ENCODE assay signal across 19 mouse cellular contexts in genomic region chr12:25036024-25036423, GRCm38 (mm10).
"Had no signal": no experiment of that assay in that cellular context is flagged by ENCODE, and none has a peak within 500 bp of the region (broad histone marks: within the 10 kb centered on the region; RNA-seq: fewer than 3 reads in every experiment).

No protein-coding gene starts in this region.

- ATAC-seq: liver, postnatal 0 days; lung, postnatal 0 days; midbrain, embryonic 16.5 days had no signal

- H3K4me2 ChIP-seq: lung, embryonic 15.5 days; midbrain, embryonic 12.5 days; neural tube, embryonic 13.5 days; stomach, embryonic 15.5 days had no signal

- H3K9me3 ChIP-seq: lung, embryonic 15.5 days; midbrain, embryonic 10.5 days; midbrain, embryonic 12.5 days; neural tube, embryonic 13.5 days; stomach, embryonic 15.5 days had no signal

- H3K4me3 ChIP-seq: lung, embryonic 15.5 days; midbrain, embryonic 10.5 days; midbrain, embryonic 12.5 days; myocyte; neural tube, embryonic 13.5 days; stomach, embryonic 15.5 days had no signal

- H3K36me3 ChIP-seq: lung, embryonic 15.5 days; stomach, embryonic 15.5 days had no signal

- H3K27ac ChIP-seq: lung, embryonic 15.5 days; macrophage; midbrain, embryonic 10.5 days; midbrain, embryonic 12.5 days; neural tube, embryonic 13.5 days; stomach, embryonic 15.5 days; stomach, postnatal 0 days had no signal

- H3K9ac ChIP-seq: liver, postnatal 0 days; lung, embryonic 15.5 days; midbrain, embryonic 12.5 days; neural tube, embryonic 13.5 days; stomach, embryonic 15.5 days had no signal

- DNase-seq: liver, postnatal 0 days; lung, adult 2 months; lung, postnatal 14 days; lung, postnatal 36 days; midbrain, embryonic 14.5 days; right cerebral cortex, postnatal 14 days; thymus, adult 18-20 months; thymus, postnatal 14 days; thymus, postnatal 36 days had no signal

- H3K27me3 ChIP-seq: lung, embryonic 15.5 days; neural tube, embryonic 13.5 days; stomach, embryonic 15.5 days had no signal
